Mouse (Mus musculus): ENCODE data around the gene Sec63.

Gene Sec63

GRCm38 (mm10) chr10:42760999-42761900 lies at the start of gene Sec63:
Sec63 (plus strand) TSS chr10:42761496.
- peak; percentile 96 for DNase-seq (ENCODE audit: low read depth, low spot score)

- DNase-seq (ENCODE audit: low read depth, low spot score), result no peak
Observed at GRCm38 (mm10) chr10:42714676-42715075, 46.6 kb upstream of the Sec63 start.

- DNase-seq (ENCODE audit: low read depth, low spot score), result peak; percentile 17
Observed at GRCm38 (mm10) chr10:42715366-42716035, 45.8 kb upstream of the Sec63 start.

GRCm38 (mm10) chr10:42722116-42722515 lies 39.2 kb upstream of the Sec63 start:
- no peak for DNase-seq (ENCODE audit: low read depth, low spot score)

GRCm38 (mm10) chr10:42723275-42724232 lies 37.7 kb upstream of the Sec63 start:
- no peak for DNase-seq (ENCODE audit: low read depth, low spot score)

GRCm38 (mm10) chr10:42729607-42730006 lies 31.7 kb upstream of the Sec63 start:
- DNase-seq (ENCODE audit: low read depth, low spot score), result no peak

- DNase-seq (ENCODE audit: low read depth, low spot score), result peak; percentile 52
Observed at GRCm38 (mm10) chr10:42734546-42735060, 26.7 kb upstream of the Sec63 start.

- no peak for DNase-seq (ENCODE audit: low read depth, low spot score)
Observed at GRCm38 (mm10) chr10:42751813-42752212, 9.5 kb upstream of the Sec63 start.

- DNase-seq (ENCODE audit: low read depth, low spot score), result no peak
Observed at GRCm38 (mm10) chr10:42754341-42754740, 7.0 kb upstream of the Sec63 start.

- no peak for DNase-seq (ENCODE audit: low read depth, low spot score)
Observed at GRCm38 (mm10) chr10:42759741-42760140, 1.6 kb upstream of the Sec63 start.

GRCm38 (mm10) chr10:42760329-42760728 lies 967 bp upstream of the Sec63 start:
- no peak for DNase-seq (ENCODE audit: low read depth, low spot score)

- DNase-seq (ENCODE audit: low read depth, low spot score), result peak; percentile 9
Observed at GRCm38 (mm10) chr10:42761901-42762669, 789 bp downstream of the Sec63 start.

- DNase-seq (ENCODE audit: low read depth, low spot score), result no peak
Observed at GRCm38 (mm10) chr10:42762670-42763058, 1.4 kb downstream of the Sec63 start.

GRCm38 (mm10) chr10:42763246-42763645 lies 1.9 kb downstream of the Sec63 start:
- no peak for DNase-seq (ENCODE audit: low read depth, low spot score)

- DNase-seq (ENCODE audit: low read depth, low spot score), result no peak
Observed at GRCm38 (mm10) chr10:42765344-42765743, 4.0 kb downstream of the Sec63 start.

- DNase-seq (ENCODE audit: low read depth, low spot score), result no peak
Observed at GRCm38 (mm10) chr10:42775450-42775849, 14.2 kb downstream of the Sec63 start.

- no peak for DNase-seq (ENCODE audit: low read depth, low spot score)
Observed at GRCm38 (mm10) chr10:42780753-42781152, 19.5 kb downstream of the Sec63 start.

GRCm38 (mm10) chr10:42781672-42782071 lies 20.4 kb downstream of the Sec63 start:
- DNase-seq (ENCODE audit: low read depth, low spot score), result no peak

GRCm38 (mm10) chr10:42800922-42801321 lies 39.6 kb downstream of the Sec63 start:
- no peak for DNase-seq (ENCODE audit: low read depth, low spot score)

GRCm38 (mm10) chr10:42825923-42826322 lies 64.6 kb downstream of the Sec63 start:
- no peak for DNase-seq (ENCODE audit: low read depth, low spot score)

GRCm38 (mm10) chr10:42827155-42827554 lies 65.9 kb downstream of the Sec63 start:
- DNase-seq (ENCODE audit: low read depth, low spot score), result no peak

Data from retina, postnatal 7 days (tissue).